Mouse (Mus musculus) adrenal gland, adult (tissue): ENCODE results near the gene Hfe2.
"Not testable (repeated sequence)": the region's sequence is repeated elsewhere in the genome, so short reads cannot be mapped to it uniquely, and the experiment has no call there.

Experiments used
- DNase-seq, 2 experiments: peaks; one replicate each; pipeline ENCODE4 v3.0.0; 2022 to 2023; ENCODE audit warnings: low spot score in 1 of 2; ENCODE audit not compliant: inconsistent age in 2 of 2

Hfe2 gene

GRCm38 (mm10) chr3:96524914-96525313 is at the start of gene Hfe2:
Gene Hfe2, plus strand, starts transcription at chr3:96525172.
- no peak for DNase-seq

- DNase-seq, result no peak
Observed at GRCm38 (mm10) chr3:96477084-96477483, 47.9 kb upstream of the Hfe2 start.

DNA sequence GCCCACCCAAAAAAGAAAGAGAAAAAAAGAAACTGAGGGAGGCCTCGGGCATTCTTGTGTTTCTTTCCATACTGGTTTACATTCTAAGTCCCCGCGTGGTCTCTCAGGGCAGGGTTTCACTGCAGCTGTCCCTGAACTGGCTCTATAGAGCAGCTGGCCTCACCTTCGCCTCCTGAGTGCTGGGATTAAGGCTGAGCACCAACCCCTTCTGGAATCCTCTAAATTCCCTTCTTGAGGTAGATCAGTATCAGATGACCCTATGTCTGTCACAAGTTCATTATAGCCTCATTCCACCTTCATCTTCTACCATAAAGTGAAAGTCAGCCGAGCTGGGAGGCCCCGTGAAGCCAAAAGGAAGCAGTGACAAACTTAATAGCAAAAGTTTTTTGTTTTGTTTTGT is 47.4 kb upstream of the Hfe2 start:
- no peak for DNase-seq

DNA sequence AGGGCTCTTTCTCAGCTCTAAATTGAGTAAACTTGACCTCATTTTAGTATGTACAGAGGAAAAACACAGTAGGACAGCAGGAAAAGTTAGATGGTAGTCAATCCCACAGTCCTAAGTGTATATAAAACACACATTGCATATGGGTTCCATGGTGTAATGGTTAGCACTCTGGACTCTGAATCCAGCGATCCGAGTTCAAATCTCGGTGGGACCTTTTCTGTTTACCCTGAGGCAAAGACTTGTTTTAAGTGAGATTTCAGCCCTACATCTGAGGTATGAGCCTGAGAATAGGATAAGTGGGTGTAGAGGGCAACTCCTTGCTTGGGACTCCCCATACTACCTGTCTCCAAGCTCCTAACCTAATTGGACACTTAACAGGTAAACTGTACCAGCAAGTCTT is 45.7 kb upstream of the Hfe2 start:
- no peak for DNase-seq

GRCm38 (mm10) chr3:96480684-96481270 is 44.2 kb upstream of the Hfe2 start:
- no peak for DNase-seq

GRCm38 (mm10) chr3:96481856-96482255 is 43.1 kb upstream of the Hfe2 start:
- no peak for DNase-seq

- no peak for DNase-seq
Observed at GRCm38 (mm10) chr3:96482451-96482850, 42.5 kb upstream of the Hfe2 start.

GRCm38 (mm10) chr3:96483044-96483443 is 41.9 kb upstream of the Hfe2 start:
- DNase-seq, result peak in 1 of 2 experiments; percentile 39

- no peak for DNase-seq
Observed at GRCm38 (mm10) chr3:96483946-96484345, 41.0 kb upstream of the Hfe2 start.

DNA sequence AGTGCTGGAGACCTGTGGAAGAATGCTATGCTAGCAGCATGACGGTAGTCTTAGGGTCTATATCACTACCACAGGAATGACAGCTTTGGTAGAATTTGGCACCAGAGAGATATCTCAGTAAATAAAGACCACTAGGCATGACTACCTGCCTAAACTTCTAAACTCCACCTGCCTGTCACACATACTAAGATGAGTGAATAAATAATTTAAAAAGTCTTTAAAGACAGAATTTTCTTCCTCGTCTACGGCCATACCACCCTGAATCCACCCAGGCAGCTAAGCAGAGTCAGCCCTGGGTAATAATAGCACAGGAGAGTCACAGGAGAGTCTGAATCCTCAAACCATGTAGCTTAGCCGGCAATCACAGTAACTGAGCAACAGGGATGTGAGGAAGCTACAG is 40.1 kb upstream of the Hfe2 start:
- no peak for DNase-seq

GRCm38 (mm10) chr3:96485361-96485760 is 39.6 kb upstream of the Hfe2 start:
- DNase-seq, result no peak

- peak in 1 of 2 experiments; percentile 55 for DNase-seq
Observed at GRCm38 (mm10) chr3:96486064-96486827, 38.7 kb upstream of the Hfe2 start.

GRCm38 (mm10) chr3:96486828-96487559 is 38.0 kb upstream of the Hfe2 start:
- DNase-seq, result peak in 1 of 2 experiments; percentile 54

GRCm38 (mm10) chr3:96487596-96488289 is 37.2 kb upstream of the Hfe2 start:
- peak; percentile 34 to 78 for DNase-seq

DNA sequence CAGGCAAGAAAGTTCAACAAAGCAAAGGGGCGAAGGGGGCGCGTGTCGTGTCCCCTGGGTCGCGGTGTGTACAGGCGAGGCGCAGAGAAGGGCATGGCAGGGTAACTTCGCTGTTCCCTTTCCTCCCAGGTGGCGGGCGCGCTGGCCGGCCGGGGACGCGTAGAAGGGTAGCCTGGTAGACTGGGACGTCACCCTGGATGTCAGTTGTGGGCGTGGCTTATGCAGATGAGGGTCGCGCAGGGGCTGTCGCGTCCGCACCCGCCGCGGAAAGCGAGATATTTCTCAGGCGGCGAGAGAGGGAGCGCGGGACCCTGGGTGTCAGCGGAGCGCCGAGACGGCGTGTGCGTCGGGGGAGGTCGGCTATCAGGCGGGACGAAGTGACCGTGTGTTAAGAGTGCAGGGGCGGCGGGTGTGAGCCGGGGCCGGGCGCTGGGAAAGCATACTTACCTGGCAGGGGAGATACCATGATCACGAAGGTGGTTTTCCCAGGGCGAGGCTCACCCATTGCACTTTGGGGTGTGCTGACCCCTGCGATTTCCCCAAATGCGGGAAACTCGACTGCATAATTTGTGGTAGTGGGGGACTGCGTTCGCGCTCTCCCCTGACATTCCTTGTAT is 36.6 kb upstream of the Hfe2 start:
- DNase-seq, result not testable (repeated sequence)

GRCm38 (mm10) chr3:96488907-96489629 is 35.9 kb upstream of the Hfe2 start:
- peak; percentile 23 to 67 for DNase-seq

- peak in 1 of 2 experiments; percentile 55 for DNase-seq
Observed at GRCm38 (mm10) chr3:96489636-96490035, 35.3 kb upstream of the Hfe2 start.

DNA sequence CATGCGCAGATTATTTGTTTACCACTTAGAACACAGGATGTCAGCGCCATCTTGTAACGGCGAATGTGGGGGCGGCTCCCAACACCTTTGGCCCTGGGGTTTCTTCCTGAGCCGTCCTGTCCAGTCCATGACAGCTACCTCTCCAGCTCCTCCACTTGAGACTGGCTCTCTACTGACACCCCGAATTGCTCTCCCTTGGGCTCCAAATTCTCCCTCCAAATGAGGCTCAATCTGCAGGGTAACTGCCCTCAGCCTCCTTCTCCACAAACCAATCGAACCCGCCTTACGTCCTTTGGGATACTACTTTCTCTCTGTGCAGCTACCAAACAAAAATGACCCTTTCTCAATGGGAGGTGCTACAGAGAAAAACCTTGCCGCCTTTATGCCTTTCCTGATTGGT is 30.5 kb upstream of the Hfe2 start:
- DNase-seq, result not testable (repeated sequence)

DNA sequence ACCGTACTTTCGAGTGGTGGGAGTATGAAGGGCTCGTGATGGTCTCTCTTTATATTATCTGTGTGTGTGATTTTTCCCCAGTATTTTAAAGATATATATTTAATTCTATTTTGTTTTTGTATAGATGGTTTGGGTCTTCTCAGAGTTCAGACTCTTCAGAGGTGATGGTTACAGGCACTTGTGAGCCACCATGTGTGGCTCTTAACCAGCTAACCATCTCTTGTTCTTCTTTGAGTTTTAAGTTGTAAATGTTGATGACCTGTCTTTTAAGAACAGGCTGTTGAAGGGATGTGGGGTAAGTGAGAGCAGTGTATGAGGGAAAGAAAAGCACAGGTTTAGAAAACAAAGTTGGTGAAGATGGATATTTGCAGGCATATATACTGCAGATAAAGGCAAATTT is 30.1 kb upstream of the Hfe2 start:
- no peak for DNase-seq

DNA sequence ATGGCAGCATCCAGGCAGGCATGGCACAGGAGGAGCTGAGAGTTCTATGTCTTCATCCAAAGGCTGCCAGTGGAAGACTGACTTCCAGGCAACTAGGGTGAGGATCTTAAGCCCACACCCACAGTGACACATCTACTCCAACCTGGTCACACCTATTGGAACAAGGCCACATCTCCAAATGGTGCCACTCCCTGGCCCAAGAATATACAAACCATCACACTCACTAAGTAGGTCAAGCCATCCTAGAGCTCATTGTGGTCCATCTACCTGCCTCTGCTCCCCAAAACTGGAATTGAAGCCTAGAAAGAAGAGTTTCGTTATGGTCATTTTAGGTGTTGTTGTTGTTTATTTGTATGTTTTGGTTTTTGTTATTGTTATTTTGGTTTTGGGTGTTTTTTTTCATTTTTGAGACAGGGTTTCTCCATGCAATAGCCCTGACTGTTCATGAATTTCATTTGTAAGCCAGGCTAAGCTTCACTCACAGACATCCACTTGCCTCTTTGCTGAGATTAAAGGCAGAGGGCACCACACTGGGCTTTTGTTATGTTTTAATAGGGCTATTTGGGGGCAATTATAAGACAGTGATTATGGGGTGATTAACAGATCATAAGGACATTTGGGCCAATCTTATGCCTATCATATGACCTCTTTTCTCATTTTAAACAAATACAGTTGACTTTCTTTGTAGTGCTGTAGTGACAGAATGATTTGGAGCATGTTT is 29.3 kb upstream of the Hfe2 start:
- DNase-seq, result no peak
